Mouse (Mus musculus) erythroid progenitor cell, adult 5-6 weeks (primary cell): ENCODE measurements at regions not wholly inside any gene's neighbourhood (a gene's known extent, or its start where the extent isn't known, plus 50 kb on each side); places are given as distances from the start of the nearest gene placed in this dataset.

Experiments
- ATAC-seq: replicated peaks from 2 replicates; pipeline ENCODE4 v1.8.0; 2016; ENCODE audit warnings: moderate number of reproducible peaks, mild to moderate bottlenecking, moderate TSS enrichment, inconsistent platforms; ENCODE audit not compliant: poor library complexity, low FRiP score, severe bottlenecking

- no peak for ATAC-seq
Observed at GRCm38 (mm10) chr4:152767372-152767771, 289.7 kb upstream of the Kcnab2 start.

DNA sequence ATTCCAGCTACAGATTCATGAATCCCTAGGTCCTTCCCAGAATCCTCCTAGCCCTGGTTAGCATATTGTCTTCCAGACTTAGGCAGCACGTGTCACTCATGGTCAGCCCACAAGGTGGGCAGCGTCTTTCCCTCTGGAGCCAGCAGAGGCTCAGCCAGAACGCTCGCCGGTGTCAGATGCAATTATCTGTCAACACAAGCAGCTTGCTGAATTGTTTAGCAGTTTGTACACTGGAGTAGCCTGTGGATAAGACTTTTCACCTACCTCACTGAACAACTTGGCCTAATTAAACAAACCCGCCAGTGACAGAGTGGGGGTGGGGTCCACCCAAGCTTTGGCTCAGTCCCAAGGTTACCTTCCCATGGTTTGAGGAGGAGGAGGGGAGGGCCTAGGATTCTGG, 285.4 kb upstream of the Kcnab2 start:
- no peak for ATAC-seq

- ATAC-seq: no peak
Observed at GRCm38 (mm10) chr4:152762576-152762975, 284.9 kb upstream of the Kcnab2 start.

DNA sequence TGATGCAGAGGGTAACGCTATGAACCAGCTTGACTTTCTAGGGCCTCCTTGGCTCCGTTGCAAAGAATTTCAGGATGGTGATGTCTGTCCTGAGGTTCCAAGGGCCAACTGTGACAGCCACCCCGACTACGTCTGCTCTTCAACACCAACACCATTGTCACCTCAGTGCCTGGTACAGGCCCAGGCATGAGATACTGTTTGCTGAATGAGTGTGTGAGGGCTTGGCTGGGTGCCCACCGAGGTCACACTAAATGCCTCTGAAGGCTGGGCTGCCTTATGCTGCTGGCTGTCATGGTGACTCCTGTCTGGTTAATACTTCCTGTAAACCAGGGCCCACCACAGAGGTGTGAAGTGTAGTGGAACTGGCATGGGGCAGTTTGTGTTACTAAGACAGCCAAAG, 279.5 kb upstream of the Kcnab2 start:
- ATAC-seq: no peak

DNA sequence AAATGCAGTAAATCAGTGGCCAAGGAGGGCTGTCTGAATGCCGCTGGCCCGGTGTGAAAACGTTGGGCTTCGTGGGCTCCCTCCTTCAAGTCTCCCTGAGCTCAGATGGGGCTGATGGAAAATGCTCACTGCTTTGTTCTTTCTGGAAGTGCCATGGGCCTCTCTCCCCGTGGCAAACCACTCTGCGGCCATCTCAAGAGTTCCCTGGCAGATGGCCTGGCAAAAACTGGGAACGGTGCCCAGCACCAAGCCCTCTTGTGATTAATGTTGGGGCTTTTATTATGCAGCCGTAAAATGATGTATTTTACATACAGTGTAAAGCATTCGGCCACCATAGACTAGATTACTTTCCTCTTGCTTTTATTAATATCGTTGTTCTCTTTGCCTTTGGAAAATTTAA, 278.9 kb upstream of the Kcnab2 start:
- ATAC-seq: no peak

DNA sequence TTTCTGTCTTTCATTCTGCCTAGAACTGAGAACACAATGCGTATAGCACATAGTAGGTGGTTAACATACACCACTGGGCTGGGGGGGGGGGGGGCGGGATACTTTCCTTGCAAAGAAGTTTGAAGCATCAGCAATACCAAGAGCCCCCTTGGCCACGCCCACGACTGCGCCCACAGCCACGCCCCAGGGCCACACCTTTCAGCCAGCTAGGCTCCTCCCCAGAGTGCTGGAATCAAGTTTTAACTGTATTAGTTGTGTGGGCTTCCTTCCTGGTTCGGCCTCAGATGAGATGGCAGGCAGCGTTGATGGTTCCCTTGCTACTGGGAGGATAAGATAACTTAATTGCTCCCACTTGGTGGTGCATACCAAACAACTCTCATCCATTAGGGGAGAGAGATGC, 278.1 kb upstream of the Kcnab2 start:
- no peak for ATAC-seq

DNA sequence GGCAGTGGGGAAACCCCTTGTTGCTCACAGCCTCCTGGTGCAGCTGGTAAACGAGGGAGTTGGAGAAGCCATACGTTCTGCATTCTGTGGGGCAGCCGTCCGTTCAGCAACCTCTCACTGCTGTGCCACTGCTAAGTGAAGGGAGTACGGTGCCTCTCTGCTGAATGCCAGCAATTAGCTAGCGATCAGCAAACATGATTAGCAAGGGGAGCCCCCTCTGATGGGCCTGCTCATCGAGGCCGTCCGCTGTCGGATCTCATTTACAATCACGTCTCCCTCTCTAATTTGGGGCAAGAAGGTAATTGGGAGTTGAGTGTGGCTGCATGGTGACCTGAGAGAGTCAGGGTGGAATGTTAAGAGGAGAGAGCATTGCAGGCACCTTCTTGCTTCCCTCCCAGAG, 266.7 kb upstream of the Kcnab2 start:
- no peak for ATAC-seq

DNA sequence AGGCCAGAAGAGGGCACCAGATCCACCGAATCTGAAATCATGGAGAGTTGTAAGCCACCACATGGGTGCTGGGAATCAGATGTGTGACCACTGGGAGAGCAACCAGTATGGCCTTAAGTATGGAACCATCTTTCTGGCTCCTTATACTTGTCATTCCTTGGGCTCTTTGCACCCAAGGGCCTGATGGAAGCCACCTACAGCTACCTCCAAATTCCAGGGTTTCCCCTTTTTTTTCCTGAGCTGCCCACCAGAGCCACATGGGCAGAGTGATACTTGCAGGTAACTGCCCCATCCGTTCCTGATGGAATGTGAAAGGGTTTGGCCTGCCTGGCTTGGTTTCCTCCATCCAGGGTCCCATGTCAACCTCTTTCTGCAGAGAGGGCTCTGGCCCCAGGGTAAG, 255.3 kb upstream of the Kcnab2 start:
- no peak for ATAC-seq

GRCm38 (mm10) chr4:152731988-152732387, 254.3 kb upstream of the Kcnab2 start:
- ATAC-seq: no peak

DNA sequence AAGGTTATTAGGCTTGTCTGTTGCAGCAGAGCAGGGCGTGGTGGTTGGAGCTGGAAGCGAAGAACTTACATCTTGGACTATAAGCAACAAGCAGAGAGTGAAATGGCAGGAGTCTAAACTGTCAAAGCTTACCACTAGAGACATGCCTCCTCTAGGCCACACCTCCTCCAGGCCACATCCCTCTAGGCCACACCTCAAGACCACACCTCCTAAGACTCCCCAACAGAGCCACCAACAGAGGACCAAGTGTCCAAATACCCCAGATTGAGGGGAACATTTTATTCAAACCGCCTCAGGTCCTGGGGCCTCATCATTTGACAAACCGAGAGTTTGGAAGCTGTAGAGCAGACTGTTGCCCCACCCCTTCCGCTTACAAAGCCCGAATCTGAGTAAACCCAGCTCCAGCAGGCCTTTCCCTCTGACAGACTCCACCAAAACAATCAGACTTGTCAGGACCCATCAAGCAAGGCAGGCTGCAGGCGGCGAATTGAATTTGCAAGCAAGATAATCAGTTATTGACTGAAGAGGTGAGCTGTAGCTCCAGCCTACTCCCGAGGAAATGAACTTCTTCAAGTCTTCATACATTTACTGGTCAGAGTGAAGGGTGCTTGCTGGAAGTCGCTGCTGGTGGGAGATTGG, 253.5 kb upstream of the Kcnab2 start:
- ATAC-seq: no peak

DNA sequence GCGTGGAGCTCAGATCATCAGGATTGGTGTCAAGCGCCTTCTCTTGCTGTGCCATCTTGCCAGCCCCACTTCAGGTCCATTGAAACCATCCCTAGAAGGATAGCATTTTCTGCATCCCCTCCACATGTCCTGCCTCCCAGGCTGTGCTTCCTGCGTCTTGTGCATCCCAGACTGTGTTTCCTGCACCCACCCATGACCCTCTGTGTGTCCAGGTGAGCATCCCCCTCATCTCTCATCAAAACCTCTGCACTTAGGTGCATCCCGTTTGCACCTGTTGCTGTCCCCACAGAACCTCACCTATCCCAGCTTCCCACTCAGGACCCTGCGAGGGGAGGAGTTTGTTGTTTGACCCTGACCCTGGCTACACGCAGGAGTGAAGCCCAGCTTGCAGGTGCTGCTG, 251.8 kb upstream of the Kcnab2 start:
- ATAC-seq: no peak

GRCm38 (mm10) chr4:152725881-152726280, 248.2 kb upstream of the Kcnab2 start:
- ATAC-seq: no peak

DNA sequence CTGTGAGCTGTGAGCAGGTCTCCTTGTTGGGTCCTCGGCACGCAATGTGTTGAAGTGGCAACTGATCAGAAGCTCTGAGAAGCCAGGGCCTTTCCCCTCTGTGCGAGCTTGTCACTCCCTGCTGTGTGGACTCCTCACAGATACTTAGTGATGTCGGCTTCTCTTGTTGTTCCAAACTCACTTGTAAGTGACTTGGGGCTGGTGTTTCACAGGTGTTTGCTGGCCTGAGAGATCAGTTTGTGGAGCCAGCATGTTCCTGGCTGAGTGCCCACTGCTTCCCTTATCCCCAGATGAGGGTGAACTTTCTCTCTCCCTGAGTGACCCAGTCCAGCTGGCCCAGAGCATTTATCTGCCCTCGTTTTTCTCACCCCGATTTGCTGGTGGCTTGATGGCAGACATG, 247.8 kb upstream of the Kcnab2 start:
- ATAC-seq: no peak

- no peak for ATAC-seq
Observed at GRCm38 (mm10) chr4:152724741-152725140, 247.1 kb upstream of the Kcnab2 start.

DNA sequence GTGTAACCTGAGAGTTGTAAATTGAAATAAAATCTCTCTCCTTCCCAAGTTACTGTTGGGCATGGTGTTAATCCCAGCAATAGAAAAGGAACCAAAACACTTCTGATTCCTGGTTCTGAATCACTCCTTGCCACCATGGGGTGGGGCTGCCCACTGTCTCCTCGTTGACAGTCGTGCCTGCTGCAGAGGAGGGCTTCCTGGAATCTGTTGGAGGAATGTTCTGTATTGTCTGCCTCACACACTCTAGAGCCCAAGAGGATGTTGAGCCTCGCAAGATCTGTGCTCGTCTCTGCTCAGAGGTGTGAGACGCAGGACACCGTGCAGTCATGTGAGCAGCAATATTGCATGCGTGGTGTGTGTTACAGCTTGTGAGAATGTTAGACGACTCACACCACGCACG, 246.4 kb upstream of the Kcnab2 start:
- no peak for ATAC-seq

DNA sequence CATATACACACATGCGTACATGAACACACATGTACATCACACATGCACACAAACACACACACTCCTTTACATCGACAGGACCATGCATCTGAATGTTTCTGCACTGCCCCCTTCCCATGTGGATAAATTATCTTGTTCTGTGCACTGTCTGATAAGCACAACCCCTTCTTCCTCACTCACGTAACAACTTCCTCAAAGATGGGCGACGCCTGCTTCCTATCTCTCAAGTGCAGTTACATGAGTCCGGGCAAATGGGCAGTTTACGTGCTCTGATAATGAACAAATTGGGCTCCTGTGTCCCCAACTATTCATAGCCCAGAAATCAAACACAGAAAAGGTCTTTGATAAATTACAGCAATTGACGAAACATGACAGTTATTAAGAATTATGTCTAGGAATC, 242.9 kb upstream of the Kcnab2 start:
- no peak for ATAC-seq

DNA sequence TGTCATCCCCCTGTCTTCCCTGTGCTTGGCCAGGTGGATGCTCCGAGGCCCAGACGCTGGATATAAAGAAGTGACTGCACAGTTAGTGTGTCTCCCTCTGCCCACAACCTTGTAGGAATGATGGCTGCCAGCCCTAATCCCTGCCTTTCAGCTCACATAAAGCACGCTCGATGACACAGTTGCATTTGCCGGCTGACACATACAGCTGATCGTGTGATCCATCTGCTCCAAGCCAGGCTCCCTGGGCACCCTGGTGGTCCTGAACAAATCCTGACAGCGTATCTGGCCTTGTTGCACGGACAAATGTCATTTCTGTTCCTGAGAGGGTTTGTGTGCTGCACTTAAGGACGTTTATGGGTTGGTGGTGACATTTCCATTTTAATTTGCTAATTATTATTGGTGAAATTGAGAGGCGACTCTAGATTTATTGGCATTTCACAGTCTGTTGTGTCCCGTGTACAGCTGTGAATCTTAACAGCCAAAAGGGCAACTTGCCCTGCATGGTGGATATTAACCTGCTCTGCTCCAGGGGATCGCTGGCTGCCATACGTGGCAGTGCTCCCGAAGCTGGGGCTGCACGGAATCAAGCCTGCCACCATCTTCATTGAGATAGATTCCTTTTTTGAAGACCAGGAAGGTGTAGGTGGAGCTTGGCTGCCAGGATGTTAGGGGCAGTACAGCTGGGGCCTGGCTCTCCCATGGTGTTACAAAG, 241.9 kb upstream of the Kcnab2 start:
- no peak for ATAC-seq

- no peak for ATAC-seq
Observed at GRCm38 (mm10) chr4:152710339-152710738, 232.7 kb upstream of the Kcnab2 start.

DNA sequence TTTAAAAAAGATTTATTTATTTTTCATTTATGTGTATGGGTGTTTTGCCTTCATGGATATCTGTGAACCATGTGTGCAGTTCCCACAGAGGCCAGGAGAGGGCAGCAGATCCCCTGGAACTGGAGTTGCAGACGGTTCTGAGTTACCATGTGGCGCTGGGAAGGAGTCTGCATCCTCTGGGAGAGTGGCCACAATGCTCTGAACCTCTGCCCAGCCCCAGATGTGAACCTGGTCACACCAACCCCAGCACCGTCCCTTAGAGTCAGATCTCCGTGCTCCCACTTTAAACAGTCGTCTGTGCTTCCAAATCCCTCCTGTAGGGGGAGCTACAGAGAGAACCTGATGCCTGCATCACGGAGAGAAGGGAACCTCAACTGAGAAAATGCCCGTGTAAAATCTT, 222.5 kb upstream of the Kcnab2 start:
- no peak for ATAC-seq

- no peak for ATAC-seq
Observed at GRCm38 (mm10) chr4:152697247-152697960, 219.7 kb upstream of the Kcnab2 start.

DNA sequence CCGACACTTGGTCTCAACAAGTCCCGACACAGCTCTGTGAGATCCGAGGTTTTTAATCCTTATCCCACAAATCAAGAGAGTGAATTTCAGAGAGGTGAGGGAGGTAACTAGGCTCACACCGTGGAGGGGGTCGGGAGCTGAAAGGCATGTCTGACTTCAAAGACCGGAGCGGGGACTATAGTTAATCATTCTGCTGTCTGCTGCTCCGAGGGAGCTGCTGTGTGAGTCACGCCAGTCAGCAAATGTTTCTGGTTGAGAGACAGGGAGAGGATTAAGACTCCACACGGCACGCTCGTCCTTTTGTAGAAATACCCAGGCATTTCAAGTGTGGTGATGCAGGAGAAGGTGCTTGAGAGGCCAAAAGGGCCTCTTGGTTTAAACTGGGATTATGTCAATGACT, 214.1 kb upstream of the Kcnab2 start:
- ATAC-seq: no peak
